17 mouse cellular contexts compared by ENCODE assay signal in the genomic region with DNA sequence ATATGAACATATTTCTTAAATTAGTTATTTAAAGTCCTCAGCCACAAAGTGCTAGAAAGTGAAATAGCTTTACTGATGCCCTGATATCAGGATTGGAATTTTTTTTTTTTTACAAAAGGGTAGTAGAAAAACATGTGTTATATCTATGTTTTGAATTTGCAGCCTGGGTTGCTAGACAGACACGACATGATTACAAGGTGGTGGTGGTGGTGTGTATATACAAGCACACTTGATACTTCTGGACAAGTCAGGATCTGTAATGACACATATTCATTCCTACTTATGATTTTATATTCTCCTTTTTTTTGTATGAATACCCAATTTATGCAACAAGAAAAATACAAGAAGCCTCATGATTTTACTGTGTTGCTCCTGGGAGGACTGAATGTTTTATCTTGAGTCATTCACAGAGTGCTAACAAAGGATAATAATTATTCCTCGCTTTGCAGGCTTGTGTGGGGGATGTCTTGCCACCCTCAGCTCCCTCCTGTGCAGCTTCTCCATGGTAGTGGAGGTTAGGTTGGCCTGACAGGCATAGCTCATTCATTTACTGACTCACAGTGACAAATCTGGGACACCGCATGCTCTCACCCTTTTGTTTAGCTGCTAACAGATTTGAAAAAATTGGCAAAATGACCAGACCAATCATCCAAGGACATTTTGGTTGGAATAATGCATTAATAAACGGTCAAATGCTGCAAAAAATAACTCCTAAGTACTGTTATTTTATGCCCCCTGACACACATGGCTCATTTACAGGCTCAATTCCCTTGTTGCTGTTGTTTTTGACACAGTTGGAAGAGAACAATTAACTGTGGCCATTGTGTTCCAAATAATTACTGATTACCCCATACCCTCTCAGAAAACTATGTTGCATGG.
DNase-seq lines count a peak whose midpoint lies in the region; ATAC-seq lines count a peak whose summit lies in the region.
"Had no signal": no experiment of that assay in that cellular context is flagged by ENCODE, and none has a peak within 500 bp of the region (broad histone marks: within the 10 kb centered on the region; RNA-seq: fewer than 3 reads in every experiment).

No protein-coding gene starts in this region.

- H3K9me3 ChIP-seq in hindbrain, embryonic 11.5 days (ENCODE audit: control insufficient read depth, low read length) = no peaks in the 10 kb centered on the region
- H3K9me3 ChIP-seq in hindbrain, embryonic 14.5 days (ENCODE audit: control insufficient read depth, low read length) = no peaks in the 10 kb centered on the region
- H3K9me3 ChIP-seq in forebrain, embryonic 16.5 days (ENCODE audit: control insufficient read depth, low read length) = no peaks in the 10 kb centered on the region
- H3K9me3 ChIP-seq: embryonic facial prominence, embryonic 15.5 days; limb, embryonic 12.5 days had no signal

- ATAC-seq in hindbrain, embryonic 11.5 days (ENCODE audit: low FRiP score) = peak; percentile 25; the same call in 1 of the 2 replicates
- no peak for ATAC-seq in hindbrain, embryonic 14.5 days (ENCODE audit: low FRiP score)
- ATAC-seq in forebrain, embryonic 16.5 days = peak; percentile 93
- ATAC-seq: intestine, embryonic 16.5 days; liver, postnatal 0 days; Patski had no signal

- no peak overlapping the region for H3K4me3 ChIP-seq in hindbrain, embryonic 11.5 days (ENCODE audit: low read depth, low read length)
- H3K4me3 ChIP-seq in hindbrain, embryonic 14.5 days (replicated peaks; ENCODE audit: low read length) = no peak overlapping the region
- no peak overlapping the region for H3K4me3 ChIP-seq in forebrain, embryonic 16.5 days (replicated peaks; ENCODE audit: low read length)
- H3K4me3 ChIP-seq: embryonic facial prominence, embryonic 15.5 days; limb, embryonic 12.5 days; myocyte had no signal

- no peak overlapping the region for H3K27ac ChIP-seq in hindbrain, embryonic 11.5 days (ENCODE audit: low read depth, low read length)
- no peak overlapping the region for H3K27ac ChIP-seq in hindbrain, embryonic 14.5 days
- peak overlapping the region; percentile 45; the same call in 1 of the 2 replicates for H3K27ac ChIP-seq in forebrain, embryonic 16.5 days (ENCODE audit: low read length)
- H3K27ac ChIP-seq: embryonic facial prominence, embryonic 15.5 days; limb, embryonic 12.5 days; macrophage had no signal

- H3K9ac ChIP-seq in hindbrain, embryonic 11.5 days (ENCODE audit: low read depth, low read length) = no peak overlapping the region
- H3K9ac ChIP-seq in hindbrain, embryonic 14.5 days = no peak overlapping the region
- H3K9ac ChIP-seq in forebrain, embryonic 16.5 days (replicated peaks; ENCODE audit: low read depth, low read length) = no peak overlapping the region
- H3K9ac ChIP-seq: embryonic facial prominence, embryonic 15.5 days; limb, embryonic 12.5 days; liver, postnatal 0 days had no signal

- DNase-seq in hindbrain, embryonic 11.5 days (ENCODE audit: low spot score) = peak; percentile 2
- no peak for DNase-seq in hindbrain, embryonic 14.5 days (ENCODE audit: low spot score)
- DNase-seq in right cerebral cortex, adult 18-20 months = peak; percentile 48
- DNase-seq in right cerebral cortex, postnatal 4 days = no peak
- DNase-seq in gastrocnemius, adult 18-20 months (ENCODE audit: low spot score) = no peak
- no peak for DNase-seq in kidney, postnatal 4 days
- DNase-seq: cerebellum, postnatal 36 days; heart, postnatal 36 days; liver, postnatal 0 days had no signal

- H3K27me3 ChIP-seq in hindbrain, embryonic 11.5 days (ENCODE audit: control insufficient read depth, insufficient read depth, low read length) = no peaks in the 10 kb centered on the region
- no peaks in the 10 kb centered on the region for H3K27me3 ChIP-seq in hindbrain, embryonic 14.5 days (ENCODE audit: control insufficient read depth, insufficient read depth, low read length)
- H3K27me3 ChIP-seq in forebrain, embryonic 16.5 days (replicated peaks; ENCODE audit: control insufficient read depth, insufficient read depth, low read length) = no peaks in the 10 kb centered on the region
- H3K27me3 ChIP-seq: CH12.LX; embryonic facial prominence, embryonic 15.5 days; limb, embryonic 12.5 days; Patski had no signal

- no peaks in the 10 kb centered on the region for H3K36me3 ChIP-seq in hindbrain, embryonic 11.5 days (ENCODE audit: control insufficient read depth, insufficient read depth, low read length)
- no peaks in the 10 kb centered on the region for H3K36me3 ChIP-seq in hindbrain, embryonic 14.5 days (replicated peaks; ENCODE audit: control insufficient read depth, insufficient read depth)
- no peaks in the 10 kb centered on the region for H3K36me3 ChIP-seq in forebrain, embryonic 16.5 days (ENCODE audit: control insufficient read depth, insufficient read depth)
- H3K36me3 ChIP-seq: embryonic facial prominence, embryonic 15.5 days; limb, embryonic 12.5 days had no signal

- H3K4me1 ChIP-seq in hindbrain, embryonic 11.5 days (replicated peaks; ENCODE audit: control insufficient read depth, insufficient read depth, low read length) = no peaks in the 10 kb centered on the region
- H3K4me1 ChIP-seq in hindbrain, embryonic 14.5 days (replicated peaks; ENCODE audit: control insufficient read depth, insufficient read depth, low read length) = peaks cover 7% of the 10 kb centered on the region; the same call in 1 of the 2 replicates
- H3K4me1 ChIP-seq in forebrain, embryonic 16.5 days (replicated peaks; ENCODE audit: control insufficient read depth, insufficient read depth, low read length) = peaks cover 8% of the 10 kb centered on the region
- H3K4me1 ChIP-seq: embryonic facial prominence, embryonic 15.5 days; limb, embryonic 12.5 days had no signal

- H3K4me2 ChIP-seq in hindbrain, embryonic 11.5 days (replicated peaks; ENCODE audit: low read depth, low read length) = no peak overlapping the region
- H3K4me2 ChIP-seq in hindbrain, embryonic 14.5 days (replicated peaks) = no peak overlapping the region
- H3K4me2 ChIP-seq in forebrain, embryonic 16.5 days (ENCODE audit: low read length) = no peak overlapping the region
- H3K4me2 ChIP-seq: embryonic facial prominence, embryonic 15.5 days; limb, embryonic 12.5 days had no signal

- 62% methylated on average over 4 of the region's 4 CpGs for WGBS in hindbrain, embryonic 11.5 days
- 35% methylated on average over 4 of the region's 4 CpGs for WGBS in hindbrain, embryonic 14.5 days
- 20% methylated on average over 4 of the region's 4 CpGs for WGBS in forebrain, embryonic 16.5 days

Comparison
In these comparisons a context has a peak if more than half of its experiments do, and no peak if none do; other contexts are left out.
1. DNase-seq: peak in hindbrain, embryonic 11.5 days (single experiment) and right cerebral cortex, adult 18-20 months (single experiment); none in hindbrain, embryonic 14.5 days (single experiment), right cerebral cortex, postnatal 4 days (single experiment), gastrocnemius, adult 18-20 months (single experiment) and kidney, postnatal 4 days (0 of 2).